Mouse (Mus musculus): ENCODE measurements around the gene Isy1.

GRCm38 (mm10) chr6:87850900-87851614, 12.5 kb upstream of the Isy1 start, which contains the start of gene Cnbp:
- TF ChIP-seq MYOD1 (IDR thresholded peaks at IDR 0.05; ENCODE audit: control insufficient read depth in 1 of 3, insufficient read length in 2 of 3, low read depth in 2 of 3) = no peak
- no peak for TF ChIP-seq TCF12 (IDR thresholded peaks at IDR 0.05; ENCODE audit: insufficient read depth, poor library complexity, severe bottlenecking)
- peak; percentile 86 for TF ChIP-seq POLR2A (IDR thresholded peaks at IDR 0.05; ENCODE audit: insufficient read length, low read depth)
- no peak for TF ChIP-seq MAX (IDR thresholded peaks at IDR 0.05; ENCODE audit: low read depth)
- TF ChIP-seq USF1 (IDR thresholded peaks at IDR 0.05; ENCODE audit: low read depth) = no peak
- TF ChIP-seq REST (IDR thresholded peaks at IDR 0.05; ENCODE audit: insufficient read depth, insufficient read length) = peak; percentile 39
- TF ChIP-seq SRF (IDR thresholded peaks at IDR 0.05; ENCODE audit: control insufficient read depth, insufficient read length, low read depth) = peak; percentile 7
- TF ChIP-seq MYOG (IDR thresholded peaks at IDR 0.05; ENCODE audit: control insufficient read depth in 1 of 3, insufficient read depth in 1 of 3, insufficient read length in 2 of 3, low read depth in 2 of 3) = no peak
- TF ChIP-seq E2F4 (IDR thresholded peaks at IDR 0.05; ENCODE audit: insufficient read depth) = no peak
- TF ChIP-seq CEBPB (IDR thresholded peaks at IDR 0.05; ENCODE audit: insufficient read depth, poor library complexity, severe bottlenecking) = no peak
- TF ChIP-seq TCF3 (IDR thresholded peaks at IDR 0.05; ENCODE audit: insufficient read length, low read depth) = no peak
- TF ChIP-seq POLR2AphosphoS2 (IDR thresholded peaks at IDR 0.05; ENCODE audit: insufficient read length, low read depth) = peak; percentile 87
